Mouse (Mus musculus): ENCODE data around the gene Fam20c.

DNA sequence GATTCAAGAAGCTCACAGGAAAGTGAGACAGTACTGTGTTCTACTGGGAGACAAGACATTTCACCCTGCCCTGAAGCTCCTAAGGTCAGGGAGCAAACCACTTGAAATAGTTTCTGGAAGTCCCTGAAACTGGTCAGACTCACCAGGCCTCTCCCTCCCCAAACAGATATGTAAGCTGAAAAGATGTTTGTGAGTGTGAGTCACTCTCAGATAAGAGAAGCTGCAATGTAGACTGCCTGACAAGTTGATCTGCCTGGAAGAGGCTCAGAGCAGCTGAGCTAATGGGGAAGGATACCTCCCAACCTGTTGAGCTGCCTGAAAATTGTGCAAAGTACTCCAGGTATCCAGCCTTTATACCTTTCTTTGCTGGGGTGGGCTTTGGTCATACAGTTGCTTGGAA lies 46.9 kb upstream of the Fam20c start:
- TF ChIP-seq CTCF (IDR thresholded peaks at IDR 0.05; ENCODE audit: extremely low read depth, insufficient read length, insufficient replicate concordance, low read depth, low read length), result no peak
- TF ChIP-seq POLR2A (IDR thresholded peaks at IDR 0.05; ENCODE audit: low read depth, low read length), result no peak

Data from small intestine, adult 2 months (tissue).